Mouse (Mus musculus): ENCODE measurements around the gene Esp1.
"Not testable (repeated sequence)": the region's sequence is repeated elsewhere in the genome, so short reads cannot be mapped to it uniquely, and the experiment has no call there.

The Esp1 gene

GRCm38 (mm10) chr17:40726820-40727219 is at the start of gene Esp1:
TSS of gene Esp1 (plus strand) at chr17:40727120.
- DNase-seq (ENCODE audit: low spot score in 2 of 2), result no peak

GRCm38 (mm10) chr17:40716273-40716672 is 10.6 kb upstream of the Esp1 start:
- no peak for DNase-seq (ENCODE audit: low spot score in 2 of 2)

- DNase-seq (ENCODE audit: low spot score in 2 of 2), result not testable (repeated sequence)
Observed at GRCm38 (mm10) chr17:40717055-40717454, 9.9 kb upstream of the Esp1 start.

GRCm38 (mm10) chr17:40731296-40731695 is 4.4 kb downstream of the Esp1 start:
- no peak for DNase-seq (ENCODE audit: low spot score in 2 of 2)

GRCm38 (mm10) chr17:40731724-40732123 is 4.8 kb downstream of the Esp1 start:
- no peak for DNase-seq (ENCODE audit: low spot score in 2 of 2)

- DNase-seq (ENCODE audit: low spot score in 2 of 2), result no peak
Observed at GRCm38 (mm10) chr17:40763662-40764061, 36.7 kb downstream of the Esp1 start.

GRCm38 (mm10) chr17:40767120-40767519 is 40.2 kb downstream of the Esp1 start:
- no peak for DNase-seq (ENCODE audit: low spot score in 2 of 2)

Measured in cerebellum, postnatal 4 days (tissue).